Mouse (Mus musculus): Measurements from ENCODE around the gene Parp11. TPM values are rescaled to one million over a fixed set of nuclear protein-coding genes. Genes with fewer than 3 reads are reported as not detected.
A peak's percentile ranks its signal among the peaks of the same experiment; 100 is the strongest.

The Parp11 gene
- 8.9 and 9.2 TPM in 2 replicates for total RNA-seq (2012; rRNA removed)
- total RNA-seq (2014; rRNA removed), result 7.2 and 9.7 TPM in 2 replicates
- polyA plus RNA-seq (2012; ENCODE audit: insufficient read length, low read depth), result 10.4 and 11.4 TPM in 2 replicates

DNA sequence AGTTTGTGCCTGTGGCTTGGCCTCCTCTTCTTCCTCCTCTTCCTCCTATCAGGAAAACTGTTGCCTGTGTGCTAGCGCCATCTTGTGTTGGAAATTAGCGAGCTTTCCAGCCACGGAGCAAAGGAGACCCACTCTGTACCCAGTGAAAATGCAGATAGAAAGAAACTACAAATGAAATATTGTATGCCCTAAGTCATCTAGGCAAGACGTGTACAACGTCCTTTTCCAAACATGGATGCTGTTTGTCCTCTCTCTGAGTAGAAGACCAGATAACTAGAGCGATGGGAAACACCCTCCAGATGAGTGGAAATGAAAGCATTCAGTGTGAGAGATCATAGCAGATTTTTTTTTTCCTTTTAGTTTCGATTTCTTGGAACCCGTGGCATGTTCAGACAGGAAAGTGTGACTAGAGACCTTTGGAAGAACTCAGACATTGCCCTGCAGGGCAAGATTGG lies at the start of gene Parp11:
Parp11 (plus strand) TSS at position 405 of the 455 bp plus-strand sequence.
- dilution Hi-C loops (cut with MboI; ENCODE audit: extremely low pct_ligation_motif_present, extremely low pct_unique_long_range_greater_than_20kb, low sequenced_read_pairs), result no loop called here
- H3K36me3 ChIP-seq (replicated peaks in 1 of 2; ENCODE audit: control insufficient read depth in 1 of 2, insufficient read depth in 1 of 2, low read length in 1 of 2), result no peaks in the 10 kb centered on the region
- H3K4me3 ChIP-seq (replicated peaks in 1 of 3; ENCODE audit: low read depth in 2 of 3, low read length in 2 of 3, poor library complexity in 1 of 3), result peak within 1 kb of the TSS in 1 of 3 experiments; percentile 22
- peaks cover 7 to 25% of the 10 kb centered on the region in 2 experiments for H3K4me1 ChIP-seq (ENCODE audit: control insufficient read depth in 1 of 2, insufficient read depth in 2 of 2)
- TF ChIP-seq JUND (conservative IDR thresholded peaks at IDR 0.05; ENCODE audit: low read depth, low read length) (no peak), ZC3H11A (IDR thresholded peaks at IDR 0.05; ENCODE audit: low read depth, low read length) (0 out of 2 replicates have a peak, but pooled peaks have one; percentile 13), MAFK (IDR thresholded peaks at IDR 0.05; ENCODE audit: insufficient replicate concordance, low read length) (no peak), POLR2AphosphoS2 (IDR thresholded peaks at IDR 0.05; ENCODE audit: low read depth, low read length) (no peak), RCOR1 (conservative IDR thresholded peaks at IDR 0.05; ENCODE audit: low read depth, low read length) (no peak), PAX5 (IDR thresholded peaks at IDR 0.05; ENCODE audit: low read length) (no peak), TBP (conservative IDR thresholded peaks at IDR 0.05; ENCODE audit: low read depth, low read length) (no peak), NRF1 (IDR thresholded peaks at IDR 0.05; ENCODE audit: low read depth, low read length) (no peak), CTCF (conservative IDR thresholded peaks at IDR 0.05 in 1 of 2, IDR thresholded peaks at IDR 0.05 in 1 of 2; ENCODE audit: low read depth in 2 of 2, low read length in 2 of 2) (peak; percentile 66 to 91), CHD2 (IDR thresholded peaks at IDR 0.05; ENCODE audit: low read length) (no peak), UBTF (IDR thresholded peaks at IDR 0.05; ENCODE audit: low read depth, low read length) (no peak), ZNF384 (IDR thresholded peaks at IDR 0.05; ENCODE audit: low read depth, low read length) (peak; percentile 56), EP300 (IDR thresholded peaks at IDR 0.05; ENCODE audit: low read length) (no peak), MYC (IDR thresholded peaks at IDR 0.05; ENCODE audit: low read depth, low read length) (no peak), E2F4 (IDR thresholded peaks at IDR 0.05; ENCODE audit: insufficient replicate concordance, low read depth, low read length) (no peak), KAT2A (IDR thresholded peaks at IDR 0.05; ENCODE audit: insufficient replicate concordance, low read length) (no peak), ETS1 (conservative IDR thresholded peaks at IDR 0.05; ENCODE audit: low read depth, low read length) (no peak), USF1 (IDR thresholded peaks at IDR 0.05; ENCODE audit: low read depth, low read length) (no peak), SMC3 (IDR thresholded peaks at IDR 0.05; ENCODE audit: low read depth, low read length) (peak; percentile 76), GABPA (IDR thresholded peaks at IDR 0.05; ENCODE audit: insufficient replicate concordance, low read depth, low read length) (no peak), MAZ (IDR thresholded peaks at IDR 0.05; ENCODE audit: low read depth, low read length) (no peak), POLR2A (IDR thresholded peaks at IDR 0.05; ENCODE audit: low read depth, low read length) (no peak), CHD1 (IDR thresholded peaks at IDR 0.05; ENCODE audit: low read depth, low read length) (no peak), USF2 (conservative IDR thresholded peaks at IDR 0.05; ENCODE audit: low read depth, low read length) (no peak), ZKSCAN1 (IDR thresholded peaks at IDR 0.05; ENCODE audit: borderline replicate concordance, low read depth, low read length) (no peak), HCFC1 (IDR thresholded peaks at IDR 0.05; ENCODE audit: low read depth, low read length) (no peak), BHLHE40 (IDR thresholded peaks at IDR 0.05; ENCODE audit: low read depth, low read length) (no peak), ZMIZ1 (IDR thresholded peaks at IDR 0.05; ENCODE audit: low read depth, low read length) (no peak), SIN3A (IDR thresholded peaks at IDR 0.05; ENCODE audit: low read length) (no peak), MEF2A (IDR thresholded peaks at IDR 0.05; ENCODE audit: borderline replicate concordance, low read depth, low read length) (no peak), JUN (IDR thresholded peaks at IDR 0.05; ENCODE audit: insufficient read depth, low read depth, low read length) (no peak), RAD21 (IDR thresholded peaks at IDR 0.05; ENCODE audit: low read depth, low read length) (peak; percentile 94), TCF12 (IDR thresholded peaks at IDR 0.05; ENCODE audit: low read depth, low read length) (no peak), MAX (IDR thresholded peaks at IDR 0.05; ENCODE audit: low read length) (no peak), MXI1 (IDR thresholded peaks at IDR 0.05; ENCODE audit: low read depth, low read length) (no peak; the same call in 1 of the 2 replicates), NELFE (IDR thresholded peaks at IDR 0.05; ENCODE audit: low read depth, low read length) (peak; percentile 46; the same call in 1 of the 2 replicates), IRF4 (IDR thresholded peaks at IDR 0.05; ENCODE audit: low read depth, low read length) (0 out of 2 replicates have a peak, but pooled peaks have one; percentile 31), ELF1 (IDR thresholded peaks at IDR 0.05; ENCODE audit: low read depth, low read length) (0 out of 2 replicates have a peak, but pooled peaks have one; percentile 29)
- peak within 1 kb of the TSS; percentile 47; the same call in 1 of the 2 replicates for H3K9ac ChIP-seq (ENCODE audit: insufficient read depth, low read depth)
- in situ Hi-C loops (cut with MboI; ENCODE audit: low pct_ligation_motif_present, low pct_unique_long_range_greater_than_20kb, low sequenced_read_pairs), result no loop called here
- H3K27ac ChIP-seq (ENCODE audit: insufficient read depth, low read depth), result no peak within 1 kb of the TSS
- peak within 1 kb of the TSS; percentile 89 for H3K4me2 ChIP-seq (ENCODE audit: insufficient read depth, low read depth, poor library complexity, severe bottlenecking)
- H3K27me3 ChIP-seq (replicated peaks), result no peaks in the 10 kb centered on the region
- no peaks in the 10 kb centered on the region for H3K79me2 ChIP-seq (replicated peaks; ENCODE audit: control insufficient read depth, extremely low read depth, insufficient read depth, poor library complexity, severe bottlenecking)
- H3K9me3 ChIP-seq (replicated peaks; ENCODE audit: low read length), result no peaks in the 10 kb centered on the region
- DNase-seq (ENCODE audit: extremely low read depth), result peak; percentile 56

Data from CH12.LX (cell line).